Mouse (Mus musculus) neural tube, embryonic 14.5 days (tissue): ENCODE results near the gene Ppdpf. TPM values are rescaled to one million over a fixed set of nuclear protein-coding genes. Genes with fewer than 3 reads are reported as not detected.
A peak's percentile ranks its signal among the peaks of the same experiment; 100 is the strongest.

ENCODE experiments used
- ATAC-seq: fragments of 200-750 bp; cut with Nextera tagmentation; 2 replicates; pipeline ENCODE4 v1.8.0; 2017; ENCODE audit warnings: low read depth, mild to moderate bottlenecking, moderate TSS enrichment, moderate library complexity
- H3K27ac ChIP-seq: fragments of 300-500 bp; sonication (generic); 2 replicates; pipeline ENCODE4 v1.5.1; 2014; ENCODE audit warnings: low read depth, mild to moderate bottlenecking, control low read depth, low read length, moderate library complexity, mixed read lengths
- H3K27me3 ChIP-seq: fragments of 300-500 bp; sonication (generic); 2 replicates; pipeline ENCODE4 v1.6.1; 2014; ENCODE audit warnings: low read length; ENCODE audit not compliant: control insufficient read depth, insufficient read depth
- H3K36me3 ChIP-seq: fragments of 300-500 bp; sonication (generic); 2 replicates; pipeline ENCODE4 v1.6.1; 2014; ENCODE audit warnings: low read length, mixed read lengths; ENCODE audit not compliant: control insufficient read depth, insufficient read depth
- H3K4me1 ChIP-seq: fragments of 300-500 bp; sonication (generic); 2 replicates; pipeline ENCODE4 v1.6.1; 2014; ENCODE audit warnings: low read length; ENCODE audit not compliant: control insufficient read depth, insufficient read depth
- H3K4me2 ChIP-seq: fragments of 300-500 bp; sonication (generic); 2 replicates; pipeline ENCODE4 v1.6.1; 2014; ENCODE audit warnings: mild to moderate bottlenecking, low read depth, low read length, control low read depth
- H3K4me3 ChIP-seq: fragments of 300-500 bp; sonication (generic); 2 replicates; pipeline ENCODE4 v1.5.1; 2014; ENCODE audit warnings: low read depth, low read length, control low read depth, mixed read lengths
- H3K9ac ChIP-seq: fragments of 300-500 bp; sonication (generic); replicated peaks from 2 replicates; pipeline ENCODE4 v1.6.1; 2014; ENCODE audit warnings: low read depth, mild to moderate bottlenecking, control low read depth, low read length, mixed read lengths
- H3K9me3 ChIP-seq: fragments of 300-500 bp; sonication (generic); 2 replicates; pipeline ENCODE4 v1.6.1; 2016; ENCODE audit warnings: low read length; ENCODE audit not compliant: control insufficient read depth
- WGBS: fragments of 180-500 bp; shearing (Covaris S2); extraction: QIAGEN DNeasy Blood & Tissue Kit; methylation state at CpG from one replicate; pipeline ENCODE4 v1.1.7; 2014; 5-methylcytosine and 5-hydroxymethylcytosine counted together
- polyA plus RNA-seq: library from polyadenylated mRNA; unstranded; fragments of >200 nt; fragmentation: Nextera tagmentation; extraction: Ambion mirVana; gene quantifications from 2 replicates; pipeline ENCODE4 v1.2.1, GENCODE M21; 2014

The Ppdpf gene
- polyA plus RNA-seq, 1 experiment from 2014 or later: 445 TPM

DNA sequence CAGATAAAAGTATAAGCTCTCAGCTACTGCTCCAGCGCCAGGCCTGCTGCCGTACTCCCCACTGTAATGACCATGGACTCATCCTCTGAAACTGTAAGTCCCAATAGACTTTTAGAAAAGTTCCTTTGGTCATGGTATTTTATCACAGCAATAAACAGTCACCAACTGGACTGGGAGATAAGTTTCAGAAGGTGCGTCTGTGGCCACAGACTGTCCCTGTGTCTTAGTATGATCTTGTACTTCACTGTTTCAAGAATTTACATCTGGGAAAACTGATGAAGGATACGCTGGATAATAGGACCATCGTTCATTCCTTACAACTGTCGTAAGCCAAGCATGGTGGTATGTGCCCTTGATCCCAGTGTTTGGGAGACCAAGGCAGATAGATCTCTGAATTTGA is 29.0 kb downstream of the Ppdpf start:
- Histone ChIP-seq H3K4me2 (no peak overlapping the region), H3K4me3 (no peak overlapping the region), H3K27me3 (peaks cover 18% of the 10 kb centered on the region), H3K4me1 (peaks cover 9% of the 10 kb centered on the region), H3K27ac (no peak overlapping the region), H3K9ac (no peak overlapping the region), H3K36me3 (no peaks in the 10 kb centered on the region), H3K9me3 (no peaks in the 10 kb centered on the region)
- WGBS: 91% methylated on average over 6 of the region's 6 CpGs
- ATAC-seq: no peak

DNA sequence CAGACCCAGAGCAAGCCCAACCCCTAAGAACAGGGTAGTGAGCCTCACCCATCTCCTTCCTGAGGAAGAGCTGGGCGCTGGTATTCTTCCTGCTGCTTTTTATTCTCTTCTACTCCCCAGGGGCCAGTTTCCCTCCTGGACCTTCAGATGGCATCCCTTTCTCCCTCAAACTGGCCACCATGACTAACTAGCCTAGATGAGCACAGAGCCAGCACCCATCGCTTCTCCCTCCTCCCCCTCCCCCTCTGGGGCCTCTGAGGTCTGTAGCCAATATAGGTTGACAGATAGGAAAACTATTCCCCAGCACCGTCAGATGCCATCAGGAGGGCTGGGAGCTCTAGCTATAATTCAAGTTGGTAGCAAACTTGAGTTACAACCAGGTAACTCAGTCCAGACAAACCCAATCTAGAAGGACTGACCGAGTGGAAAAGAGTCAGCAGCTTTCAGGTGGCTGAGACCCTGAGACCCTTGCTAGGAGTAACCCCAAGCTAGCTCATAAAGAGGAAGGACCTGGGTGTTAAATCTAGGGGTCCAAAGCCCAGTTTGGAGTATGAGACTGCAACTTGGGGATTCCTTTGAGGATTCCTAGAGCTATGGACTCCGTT is 31.9 kb downstream of the Ppdpf start:
- no peak for ATAC-seq
- Histone ChIP-seq H3K4me1 (peaks cover 2% of the 10 kb centered on the region; the same call in 1 of the 2 replicates), H3K9ac (no peak overlapping the region), H3K27me3 (no peaks in the 10 kb centered on the region), H3K9me3 (no peaks in the 10 kb centered on the region), H3K4me2 (no peak overlapping the region), H3K36me3 (no peaks in the 10 kb centered on the region), H3K27ac (no peak overlapping the region), H3K4me3 (no peak overlapping the region)
- 66% methylated on average over 5 of the region's 5 CpGs for WGBS

DNA sequence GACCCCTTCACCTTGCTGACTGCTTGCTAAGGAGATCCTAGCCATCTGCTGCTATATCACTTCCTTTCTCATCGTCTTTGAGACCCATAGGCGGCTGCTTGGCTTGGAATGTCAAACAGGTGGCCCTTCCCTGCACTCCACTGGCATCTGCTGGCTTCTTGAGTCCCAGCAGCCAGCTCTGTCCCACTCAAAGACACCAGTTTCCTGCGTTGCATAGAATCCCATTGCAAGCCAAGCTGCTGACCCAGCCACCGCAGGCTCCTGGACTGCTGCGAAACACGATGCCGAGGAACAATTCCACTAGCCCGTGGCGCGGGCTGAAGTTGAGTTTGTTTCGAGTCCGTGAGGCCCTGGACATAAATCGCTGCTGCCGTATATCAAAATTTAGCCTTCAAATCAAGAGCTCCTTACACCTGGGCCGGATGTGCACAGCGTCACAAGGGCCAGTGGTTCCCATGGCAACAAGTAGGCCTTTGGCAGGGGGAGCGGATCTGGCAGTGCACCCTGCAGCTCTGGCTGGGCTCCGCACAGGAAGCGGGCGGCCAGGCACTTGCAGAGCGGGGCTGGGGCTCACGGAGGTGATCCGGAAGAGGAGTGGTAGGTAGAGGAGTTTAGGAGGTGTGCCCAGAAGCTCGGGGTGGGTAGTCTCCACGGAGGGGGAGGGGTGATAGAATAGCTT is 32.6 kb downstream of the Ppdpf start, which contains the start of gene Fndc11:
Gene Fndc11, plus strand, starts transcription at position 476 of the 679 bp plus-strand sequence.
- Histone ChIP-seq H3K4me1 (peaks cover 2% of the 10 kb centered on the region; the same call in 1 of the 2 replicates), H3K27me3 (no peaks in the 10 kb centered on the region), H3K36me3 (no peaks in the 10 kb centered on the region), H3K4me3 (no peak within 1 kb of the TSS; the same call in 1 of the 2 replicates), H3K4me2 (peak within 1 kb of the TSS; percentile 42), H3K9ac (0 out of 2 replicates have a peak within 1 kb of the TSS, but pooled peaks have one; percentile 7), H3K27ac (0 out of 2 replicates have a peak within 1 kb of the TSS, but pooled peaks have one; percentile 24), H3K9me3 (no peaks in the 10 kb centered on the region)
- 3% methylated on average over 25 of the region's 25 CpGs for WGBS
- ATAC-seq: peak; percentile 87

DNA sequence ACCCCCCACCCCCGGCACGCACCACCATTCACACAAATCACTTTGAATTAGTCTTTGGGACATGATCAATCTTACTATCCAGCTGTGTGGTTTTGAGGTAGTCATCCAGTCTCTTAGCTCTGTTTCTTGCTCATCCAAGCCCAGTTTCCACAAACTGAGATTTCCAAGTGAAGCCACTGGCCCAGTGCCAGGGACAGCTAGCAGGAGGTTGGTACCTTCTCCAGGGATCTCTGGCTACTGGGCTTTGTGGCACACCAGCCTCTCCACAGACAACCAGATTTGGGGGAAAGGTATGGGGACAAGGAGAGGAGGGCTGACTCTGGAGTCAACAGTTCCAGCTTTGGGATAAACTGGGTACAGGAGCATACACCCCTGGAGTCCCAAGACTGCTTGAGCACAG is 33.3 kb downstream of the Ppdpf start:
- no peaks in the 10 kb centered on the region for H3K36me3 ChIP-seq
- H3K4me2 ChIP-seq: no peak overlapping the region; the same call in 1 of the 2 replicates
- H3K27me3 ChIP-seq: no peaks in the 10 kb centered on the region
- no peak for ATAC-seq
- no peak overlapping the region for H3K27ac ChIP-seq
- H3K9me3 ChIP-seq: no peaks in the 10 kb centered on the region
- WGBS: 41% methylated on average over 2 of the region's 2 CpGs
- no peak overlapping the region for H3K4me3 ChIP-seq
- H3K4me1 ChIP-seq: peaks cover 2% of the 10 kb centered on the region; the same call in 1 of the 2 replicates
- H3K9ac ChIP-seq: no peak overlapping the region

DNA sequence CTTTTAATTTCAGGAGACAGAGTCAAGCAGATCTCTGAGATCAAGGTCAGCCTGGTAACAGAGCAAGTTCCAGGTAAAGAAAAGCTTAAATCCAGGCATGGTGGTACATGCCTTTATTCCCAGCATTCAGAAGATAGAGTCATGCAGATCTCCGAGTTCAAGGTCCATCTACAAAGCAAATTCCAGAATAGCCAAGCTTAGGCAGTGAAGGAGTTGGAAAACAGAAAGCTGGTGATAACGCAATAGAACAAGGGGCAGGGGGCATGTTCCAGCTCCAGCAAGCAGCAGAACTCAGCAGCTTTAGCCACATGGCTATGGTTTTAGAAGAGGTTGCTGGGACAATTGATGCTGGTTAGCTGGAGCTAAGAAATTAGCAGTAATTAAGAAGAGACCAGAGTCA is 37.9 kb downstream of the Ppdpf start:
- WGBS: 92% methylated on average over 2 of the region's 2 CpGs
- Histone ChIP-seq H3K27ac (no peak overlapping the region), H3K9me3 (no peaks in the 10 kb centered on the region), H3K36me3 (no peaks in the 10 kb centered on the region), H3K9ac (no peak overlapping the region), H3K27me3 (no peaks in the 10 kb centered on the region), H3K4me3 (no peak overlapping the region), H3K4me1 (peaks cover 1% of the 10 kb centered on the region; the same call in 1 of the 2 replicates), H3K4me2 (no peak overlapping the region)
- ATAC-seq: no peak

DNA sequence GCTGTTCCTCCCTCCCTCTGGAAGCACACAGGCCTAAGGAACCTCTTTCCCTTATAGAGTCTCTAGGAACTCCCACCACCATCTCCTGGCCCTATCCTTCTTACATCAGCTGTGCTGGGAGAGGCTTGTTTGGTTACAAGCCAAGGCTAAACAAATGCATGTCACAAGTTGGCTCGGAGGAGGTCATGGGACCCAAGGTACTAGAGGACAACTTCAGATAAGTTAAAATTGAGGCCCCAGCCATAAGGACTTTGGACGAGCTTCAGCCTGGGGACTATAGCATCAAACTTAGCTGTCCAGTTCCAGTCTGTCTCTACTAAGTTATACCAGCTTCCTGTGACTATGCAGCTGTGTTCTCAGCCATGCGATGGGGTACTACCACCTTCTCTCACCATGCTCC is 40.1 kb downstream of the Ppdpf start:
- no peaks in the 10 kb centered on the region for H3K27me3 ChIP-seq
- no peaks in the 10 kb centered on the region for H3K4me1 ChIP-seq
- 89% methylated on average over 3 of the region's 3 CpGs for WGBS
- H3K27ac ChIP-seq: no peak overlapping the region
- no peak overlapping the region for H3K9ac ChIP-seq
- H3K36me3 ChIP-seq: no peaks in the 10 kb centered on the region
- H3K4me3 ChIP-seq: no peak overlapping the region
- no peak overlapping the region for H3K4me2 ChIP-seq
- ATAC-seq: no peak
- no peaks in the 10 kb centered on the region for H3K9me3 ChIP-seq

DNA sequence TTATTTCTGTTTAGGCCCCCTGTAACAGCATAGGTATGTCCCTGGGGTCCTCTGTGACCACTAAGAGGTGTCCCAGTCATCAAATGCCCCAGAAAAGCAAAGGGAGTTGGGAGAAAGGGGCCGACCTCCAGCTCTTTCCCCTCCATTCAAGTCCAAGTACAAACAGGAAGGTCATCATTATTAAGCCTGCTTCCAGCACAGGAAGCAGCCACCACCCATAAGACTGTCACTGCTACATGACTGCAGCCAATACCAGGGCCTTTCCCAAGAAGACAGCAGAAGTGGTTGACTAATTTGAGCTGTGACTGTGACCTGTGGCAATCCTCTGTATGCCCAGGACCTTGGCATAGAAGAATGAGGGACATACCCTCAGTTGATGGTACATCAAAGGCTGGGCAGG is 41.3 kb downstream of the Ppdpf start:
- Histone ChIP-seq H3K27me3 (no peaks in the 10 kb centered on the region), H3K9me3 (no peaks in the 10 kb centered on the region), H3K4me2 (no peak overlapping the region), H3K4me3 (no peak overlapping the region), H3K27ac (no peak overlapping the region), H3K9ac (no peak overlapping the region), H3K4me1 (no peaks in the 10 kb centered on the region), H3K36me3 (no peaks in the 10 kb centered on the region)
- no peak for ATAC-seq
- 81% methylated on average over 1 of the region's 1 CpGs for WGBS

DNA sequence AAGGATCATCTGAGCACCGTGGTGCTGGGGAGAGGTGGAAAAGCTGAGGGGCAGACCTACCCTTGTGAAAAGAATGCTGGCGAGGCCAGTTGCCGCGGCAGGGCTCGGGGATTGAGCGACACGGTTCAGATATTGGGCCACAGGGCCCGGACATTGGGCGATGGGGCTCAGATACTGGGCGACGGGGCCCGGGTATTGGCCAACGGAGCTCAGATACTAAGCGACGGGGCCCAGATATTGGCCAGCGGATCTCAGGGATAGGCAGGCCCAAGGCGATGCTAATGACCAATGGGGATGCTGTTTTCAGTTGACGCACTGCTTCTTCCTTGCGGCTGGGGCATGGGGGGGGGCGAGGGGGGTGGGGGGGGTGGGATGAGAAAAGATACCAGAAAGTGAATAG is 44.1 kb downstream of the Ppdpf start:
- ATAC-seq: no peak
- Histone ChIP-seq H3K9ac (no peak overlapping the region), H3K4me2 (no peak overlapping the region), H3K36me3 (no peaks in the 10 kb centered on the region), H3K4me1 (no peaks in the 10 kb centered on the region), H3K27me3 (no peaks in the 10 kb centered on the region), H3K9me3 (no peaks in the 10 kb centered on the region), H3K4me3 (no peak overlapping the region), H3K27ac (no peak overlapping the region)
- WGBS: 69% methylated on average over 19 of the region's 20 CpGs

DNA sequence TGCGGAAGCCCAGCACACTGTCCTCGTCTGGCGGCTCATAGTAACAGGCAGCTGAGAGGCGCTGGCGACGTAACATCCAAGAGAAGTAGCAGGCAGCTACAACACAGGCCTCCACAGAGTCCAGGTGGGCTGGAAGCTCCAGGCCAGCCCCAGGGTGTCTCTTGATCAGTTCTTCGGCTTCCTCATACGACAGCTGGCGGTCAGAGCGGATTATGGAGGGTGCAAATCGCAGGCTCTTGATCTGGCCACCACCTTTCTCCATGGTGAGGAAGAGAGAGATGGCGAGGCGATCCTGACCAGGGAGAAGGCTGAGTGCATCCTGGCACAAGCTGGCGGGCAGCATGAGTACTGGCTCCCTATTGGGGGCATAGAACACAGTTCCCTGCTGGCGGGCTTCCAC is 46.4 kb downstream of the Ppdpf start:
- Histone ChIP-seq H3K27ac (no peak overlapping the region), H3K4me1 (no peaks in the 10 kb centered on the region), H3K9ac (no peak overlapping the region), H3K27me3 (no peaks in the 10 kb centered on the region), H3K36me3 (no peaks in the 10 kb centered on the region), H3K4me3 (no peak overlapping the region), H3K4me2 (no peak overlapping the region), H3K9me3 (no peaks in the 10 kb centered on the region)
- no peak for ATAC-seq
- WGBS: 94% methylated on average over 15 of the region's 15 CpGs
